Mouse (Mus musculus) midbrain, embryonic 14.5 days (tissue): ENCODE measurements around the gene Fosl1. TPM values are rescaled to one million over a fixed set of nuclear protein-coding genes. Genes with fewer than 3 reads are reported as not detected.

Experiments
- ATAC-seq: fragments of 200-750 bp; cut with Nextera tagmentation; 2 replicates; pipeline ENCODE4 v1.8.0; 2017; ENCODE audit warnings: moderate number of reproducible peaks, moderate library complexity; ENCODE audit not compliant: low FRiP score, low TSS enrichment
- DNase-seq: peaks from one replicate; pipeline ENCODE4 v3.0.0-alpha.2; 2015
- H3K27ac ChIP-seq: fragments of 300-500 bp; sonication (generic); replicated peaks from 2 replicates; pipeline ENCODE4 v1.5.1; 2014; ENCODE audit warnings: mild to moderate bottlenecking, low read depth, low read length, moderate library complexity
- H3K27me3 ChIP-seq: fragments of 300-500 bp; sonication (generic); 2 replicates; pipeline ENCODE4 v1.6.1; 2014; ENCODE audit warnings: low read length, control low read depth, mixed read lengths; ENCODE audit not compliant: control insufficient read depth, insufficient read depth
- H3K36me3 ChIP-seq: fragments of 300-500 bp; sonication (generic); 2 replicates; pipeline ENCODE4 v1.6.1; 2014; ENCODE audit warnings: low read length, control low read depth; ENCODE audit not compliant: control insufficient read depth, insufficient read depth
- H3K4me1 ChIP-seq: fragments of 300-500 bp; sonication (generic); 2 replicates; pipeline ENCODE4 v1.6.1; 2014; ENCODE audit warnings: mild to moderate bottlenecking, antibody characterized with exemption, low read length, control low read depth; ENCODE audit not compliant: control insufficient read depth, insufficient read depth
- H3K4me2 ChIP-seq: fragments of 300-500 bp; sonication (generic); 2 replicates; pipeline ENCODE4 v1.6.1; 2014; ENCODE audit warnings: mild to moderate bottlenecking, low read length, moderate library complexity
- H3K4me3 ChIP-seq: fragments of 300-500 bp; sonication (generic); replicated peaks from 2 replicates; pipeline ENCODE4 v1.5.1; 2014; ENCODE audit warnings: low read depth, low read length
- H3K9ac ChIP-seq: fragments of 300-500 bp; sonication (generic); replicated peaks from 2 replicates; pipeline ENCODE4 v1.6.1; 2014; ENCODE audit warnings: mild to moderate bottlenecking, low read length, moderate library complexity
- H3K9me3 ChIP-seq: fragments of 300-500 bp; sonication (generic); 2 replicates; pipeline ENCODE4 v1.6.1; 2016; ENCODE audit warnings: low read length, control low read depth, mixed read lengths; ENCODE audit not compliant: control insufficient read depth
- WGBS: fragments of 180-500 bp; shearing (Covaris S2); extraction: QIAGEN DNeasy Blood & Tissue Kit; methylation state at CpG from one replicate; pipeline ENCODE4 v1.1.7; 2014; 5-methylcytosine and 5-hydroxymethylcytosine counted together
- polyA plus RNA-seq: library from polyadenylated mRNA; unstranded; fragments of >200 nt; fragmentation: Nextera tagmentation; extraction: Ambion mirVana; gene quantifications from 2 replicates; pipeline ENCODE4 v1.2.1, GENCODE M21; 2014

Fosl1 gene
- polyA plus RNA-seq, 1 experiment from 2014 or later: not detected

DNA sequence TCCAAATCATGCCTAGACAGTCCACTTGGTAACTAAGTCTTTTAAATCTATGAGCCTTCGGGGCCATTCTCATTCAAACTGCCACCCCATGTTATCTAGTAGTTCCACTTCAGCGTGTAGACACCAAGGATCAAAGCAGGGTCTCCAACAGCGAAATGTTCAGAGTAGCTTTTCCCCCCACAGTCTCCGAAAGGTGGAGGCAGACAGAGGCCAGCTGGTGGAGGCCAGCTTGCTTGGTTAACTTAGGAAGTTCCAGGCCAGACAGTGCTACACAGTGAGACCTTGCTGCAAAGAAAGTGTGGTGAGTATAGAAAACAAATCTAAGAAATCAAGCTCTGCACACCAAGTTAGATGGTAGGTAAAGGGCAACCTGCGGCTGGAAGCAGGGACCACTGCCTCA, 36.7 kb upstream of the Fosl1 start:
- no peaks in the 10 kb centered on the region for H3K36me3 ChIP-seq
- 87% methylated on average over 5 of the region's 5 CpGs for WGBS
- H3K27ac ChIP-seq: no peak overlapping the region
- peaks cover 11% of the 10 kb centered on the region; the same call in 1 of the 2 replicates for H3K4me1 ChIP-seq
- no peaks in the 10 kb centered on the region for H3K27me3 ChIP-seq
- H3K4me3 ChIP-seq: no peak overlapping the region
- DNase-seq: no peak
- no peak overlapping the region for H3K4me2 ChIP-seq
- no peak overlapping the region for H3K9ac ChIP-seq
- ATAC-seq: no peak
- H3K9me3 ChIP-seq: no peaks in the 10 kb centered on the region

- DNase-seq (no peak), ATAC-seq (no peak)
- 69% methylated on average over 5 of the region's 5 CpGs for WGBS
These were observed 35.4 kb upstream of the Fosl1 start for GRCm38 (mm10) chr19:5411961-5412360.

GRCm38 (mm10) chr19:5413840-5414239, 33.5 kb upstream of the Fosl1 start:
- peaks cover 7% of the 10 kb centered on the region; the same call in 1 of the 2 replicates for H3K36me3 ChIP-seq
- no peak overlapping the region for H3K9ac ChIP-seq
- no peak overlapping the region for H3K4me2 ChIP-seq
- WGBS: 64% methylated on average over 4 of the region's 4 CpGs
- no peaks in the 10 kb centered on the region for H3K9me3 ChIP-seq
- no peak overlapping the region for H3K27ac ChIP-seq
- DNase-seq (no peak), ATAC-seq (no peak)
- H3K4me3 ChIP-seq: no peak overlapping the region
- H3K4me1 ChIP-seq: no peaks in the 10 kb centered on the region
- H3K27me3 ChIP-seq: no peaks in the 10 kb centered on the region

More at GRCm38 (mm10) chr19:5411961-5412360, 35.4 kb upstream of the Fosl1 start:
- Histone ChIP-seq H3K36me3 (no peaks in the 10 kb centered on the region), H3K9me3 (no peaks in the 10 kb centered on the region), H3K4me1 (peaks cover 7% of the 10 kb centered on the region; the same call in 1 of the 2 replicates), H3K4me3 (no peak overlapping the region), H3K4me2 (no peak overlapping the region), H3K9ac (no peak overlapping the region), H3K27me3 (no peaks in the 10 kb centered on the region), H3K27ac (no peak overlapping the region)

GRCm38 (mm10) chr19:5414534-5414957, 32.8 kb upstream of the Fosl1 start:
- H3K27ac ChIP-seq: no peak overlapping the region
- no peaks in the 10 kb centered on the region for H3K9me3 ChIP-seq
- WGBS: 59% methylated on average over 2 of the region's 2 CpGs
- H3K4me3 ChIP-seq: no peak overlapping the region
- DNase-seq (no peak), ATAC-seq (no peak)
- no peaks in the 10 kb centered on the region for H3K27me3 ChIP-seq
- no peak overlapping the region for H3K9ac ChIP-seq
- H3K36me3 ChIP-seq: peaks cover 12% of the 10 kb centered on the region; the same call in 1 of the 2 replicates
- no peaks in the 10 kb centered on the region for H3K4me1 ChIP-seq
- H3K4me2 ChIP-seq: no peak overlapping the region

DNA sequence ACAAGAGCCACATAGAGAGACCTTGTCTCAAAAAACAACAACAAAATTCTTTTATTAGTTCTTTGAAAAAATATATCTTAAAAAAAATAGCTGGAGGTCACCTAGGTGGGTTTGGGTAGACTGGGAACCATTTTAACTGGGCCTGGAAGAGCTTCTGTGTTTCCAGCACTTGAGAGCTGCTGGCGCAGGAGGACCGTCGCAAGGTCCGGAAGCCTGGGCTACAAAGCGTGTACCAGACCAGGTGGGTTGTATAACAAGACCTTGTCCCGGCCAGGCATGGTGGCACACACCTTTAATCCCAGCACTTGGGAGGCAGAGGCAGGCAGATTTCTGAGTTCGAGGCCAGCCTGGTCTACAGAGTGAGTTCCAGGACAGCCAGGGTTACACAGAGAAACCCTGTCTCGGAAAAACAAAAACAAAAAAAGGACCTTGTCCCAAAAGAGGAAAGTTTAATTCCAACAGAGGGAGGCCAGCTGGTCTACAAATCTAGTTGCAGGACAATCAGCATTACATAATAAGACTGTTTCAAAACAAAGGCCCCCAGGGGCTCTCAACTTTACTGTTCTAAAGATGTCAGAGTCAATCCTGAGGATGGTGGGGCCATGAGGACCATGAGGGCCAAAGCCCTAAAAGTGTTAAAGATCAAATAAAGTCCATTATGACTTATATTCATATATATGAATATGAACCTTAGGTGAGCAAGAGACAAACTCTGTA, 28.4 kb upstream of the Fosl1 start:
- 96% methylated on average over 8 of the region's 8 CpGs for whole genome bisulfite sequencing
- Histone ChIP-seq H3K9me3 (no peaks in the 10 kb centered on the region), H3K27me3 (no peaks in the 10 kb centered on the region), H3K36me3 (peaks cover 48% of the 10 kb centered on the region), H3K4me3 (no peak overlapping the region), H3K4me2 (no peak overlapping the region), H3K27ac (no peak overlapping the region), H3K4me1 (peaks cover 12% of the 10 kb centered on the region), H3K9ac (no peak overlapping the region)
- DNase-seq (no peak), ATAC-seq (no peak)

DNA sequence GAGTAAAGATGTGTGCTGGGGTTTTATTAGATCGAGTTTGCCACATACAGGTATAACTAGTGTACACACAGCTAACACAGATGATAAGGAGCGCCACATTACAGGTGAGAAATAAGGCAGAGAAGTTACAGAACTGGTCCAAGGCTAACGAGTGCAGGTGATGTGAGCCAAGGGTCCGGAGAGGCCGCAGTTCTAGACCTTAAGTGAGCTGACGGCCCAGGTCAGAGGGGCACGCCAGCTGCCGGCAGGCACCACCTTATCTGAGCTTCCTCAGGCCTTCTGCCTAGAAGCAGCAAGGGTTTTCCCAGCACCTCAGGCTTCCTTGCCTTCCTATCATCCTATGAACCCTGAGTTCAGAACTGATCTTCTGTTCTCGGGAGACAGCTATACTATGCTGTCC, 27.7 kb upstream of the Fosl1 start:
- no peaks in the 10 kb centered on the region for H3K9me3 ChIP-seq
- no peak for ATAC-seq
- H3K27ac ChIP-seq: no peak overlapping the region
- peaks cover 13% of the 10 kb centered on the region for H3K4me1 ChIP-seq
- H3K36me3 ChIP-seq: peaks cover 48% of the 10 kb centered on the region
- no peak overlapping the region for H3K4me3 ChIP-seq
- no peak overlapping the region for H3K4me2 ChIP-seq
- DNase-seq: no peak
- H3K9ac ChIP-seq: no peak overlapping the region
- no peaks in the 10 kb centered on the region for H3K27me3 ChIP-seq
- 92% methylated on average over 9 of the region's 9 CpGs for WGBS

GRCm38 (mm10) chr19:5420579-5420978, 26.8 kb upstream of the Fosl1 start:
- DNase-seq (no peak), ATAC-seq (no peak)
- WGBS: 94% methylated on average over 6 of the region's 6 CpGs

DNA sequence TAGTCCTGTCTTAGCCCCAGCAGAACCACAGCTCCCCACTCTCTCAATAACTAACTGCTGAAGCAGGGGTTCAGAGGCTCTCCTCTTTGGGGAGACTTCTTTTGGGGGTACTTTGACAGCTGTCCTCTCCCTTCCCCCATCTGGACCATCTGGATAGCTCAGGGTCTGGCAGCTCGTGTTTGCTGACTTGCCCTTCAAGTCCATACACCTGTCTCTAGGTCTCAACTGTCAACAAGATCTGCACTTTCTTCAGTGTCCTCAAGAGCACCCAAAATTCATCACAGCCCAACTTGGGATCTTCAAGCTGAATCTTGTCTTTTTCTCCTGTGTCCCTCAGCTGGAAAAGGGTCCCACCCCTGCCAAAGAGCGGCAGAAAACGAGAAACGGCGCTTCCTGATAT, 25.6 kb upstream of the Fosl1 start:
- H3K27ac ChIP-seq: no peak overlapping the region
- DNase-seq (no peak), ATAC-seq (no peak)
- peaks cover 24% of the 10 kb centered on the region for H3K4me1 ChIP-seq
- no peaks in the 10 kb centered on the region for H3K9me3 ChIP-seq
- no peaks in the 10 kb centered on the region for H3K27me3 ChIP-seq
- H3K36me3 ChIP-seq: peaks cover 56% of the 10 kb centered on the region
- no peak overlapping the region for H3K4me3 ChIP-seq
- H3K4me2 ChIP-seq: no peak overlapping the region
- H3K9ac ChIP-seq: no peak overlapping the region
- WGBS: 91% methylated on average over 5 of the region's 5 CpGs

More at GRCm38 (mm10) chr19:5420579-5420978, 26.8 kb upstream of the Fosl1 start:
- no peak overlapping the region for H3K4me2 ChIP-seq
- no peak overlapping the region for H3K4me3 ChIP-seq
- H3K9ac ChIP-seq: no peak overlapping the region
- peaks cover 48% of the 10 kb centered on the region for H3K36me3 ChIP-seq
- H3K9me3 ChIP-seq: no peaks in the 10 kb centered on the region
- peaks cover 13% of the 10 kb centered on the region for H3K4me1 ChIP-seq
- H3K27ac ChIP-seq: no peak overlapping the region
- no peaks in the 10 kb centered on the region for H3K27me3 ChIP-seq

GRCm38 (mm10) chr19:5422267-5422666, 25.1 kb upstream of the Fosl1 start:
- no peak for ATAC-seq
- H3K27ac ChIP-seq: no peak overlapping the region
- no peaks in the 10 kb centered on the region for H3K9me3 ChIP-seq
- DNase-seq: no peak
- H3K4me2 ChIP-seq: no peak overlapping the region
- H3K36me3 ChIP-seq: peaks cover 61% of the 10 kb centered on the region
- H3K4me1 ChIP-seq: peaks cover 29% of the 10 kb centered on the region
- 88% methylated on average over 10 of the region's 10 CpGs for WGBS
- H3K27me3 ChIP-seq: no peaks in the 10 kb centered on the region
- H3K9ac ChIP-seq: no peak overlapping the region
- no peak overlapping the region for H3K4me3 ChIP-seq
